Mouse (Mus musculus) limb, embryonic 10.5 days (tissue): ENCODE data around the gene Nfib. TPM values are rescaled to one million over a fixed set of nuclear protein-coding genes. Genes with fewer than 3 reads are reported as not detected.

ENCODE experiments used
- DNase-seq: peaks from one replicate; pipeline ENCODE4 v3.0.0-alpha.2; 2017; ENCODE audit warnings: low spot score
- H3K27ac ChIP-seq: fragments of 300-500 bp; sonication (generic); 2 replicates; pipeline ENCODE4 v1.5.1; 2016; ENCODE audit warnings: mild to moderate bottlenecking
- H3K27me3 ChIP-seq: fragments of 300-500 bp; sonication (generic); 2 replicates; pipeline ENCODE4 v1.6.1; 2016; ENCODE audit warnings: low read depth, mild to moderate bottlenecking; ENCODE audit not compliant: poor library complexity, severe bottlenecking
- H3K36me3 ChIP-seq: fragments of 300-500 bp; sonication (generic); 2 replicates; pipeline ENCODE4 v1.6.1; 2016; ENCODE audit warnings: mild to moderate bottlenecking, moderate library complexity
- H3K4me1 ChIP-seq: fragments of 300-500 bp; sonication (generic); 2 replicates; pipeline ENCODE4 v1.6.1; 2016
- H3K4me3 ChIP-seq: fragments of 300-500 bp; sonication (generic); 2 replicates; pipeline ENCODE4 v1.5.1; 2016; ENCODE audit warnings: mild to moderate bottlenecking, moderate library complexity
- H3K9me3 ChIP-seq: fragments of 300-500 bp; sonication (generic); replicated peaks from 2 replicates; pipeline ENCODE4 v1.6.1; 2016; ENCODE audit warnings: mild to moderate bottlenecking
- WGBS: fragments of 180-500 bp; shearing (Covaris S2); methylation state at CpG from one replicate; pipeline ENCODE4 v1.1.7; 2016; 5-methylcytosine and 5-hydroxymethylcytosine counted together
- polyA plus RNA-seq: library from polyadenylated mRNA; unstranded; fragments of >200 nt; fragmentation: Nextera tagmentation; extraction: Ambion mirVana; gene quantifications from 2 replicates; pipeline ENCODE4 v1.2.1, GENCODE M21; 2016

Nfib gene
- polyA plus RNA-seq, 1 experiment from 2014 or later, result 23.4 TPM

- Histone ChIP-seq H3K9me3 (no peaks in the 10 kb centered on the region), H3K27ac (no peak overlapping the region), H3K36me3 (no peaks in the 10 kb centered on the region), H3K27me3 (no peaks in the 10 kb centered on the region), H3K4me3 (no peak overlapping the region), H3K4me1 (peaks cover 34% of the 10 kb centered on the region)
- DNase-seq, result no peak
- WGBS, result 66% methylated on average over 7 of the region's 7 CpGs
Measured at GRCm38 (mm10) chr4:82463189-82463715, 242.3 kb downstream of the Nfib start.

GRCm38 (mm10) chr4:82461676-82462075, 243.9 kb downstream of the Nfib start:
- Histone ChIP-seq H3K9me3 (no peaks in the 10 kb centered on the region), H3K4me1 (peaks cover 28% of the 10 kb centered on the region), H3K36me3 (no peaks in the 10 kb centered on the region), H3K4me3 (no peak overlapping the region), H3K27me3 (no peaks in the 10 kb centered on the region), H3K27ac (no peak overlapping the region)
- 96% methylated on average over 2 of the region's 2 CpGs for WGBS
- no peak for DNase-seq

- Histone ChIP-seq H3K36me3 (no peaks in the 10 kb centered on the region), H3K4me1 (peaks cover 12% of the 10 kb centered on the region), H3K9me3 (no peaks in the 10 kb centered on the region), H3K27me3 (no peaks in the 10 kb centered on the region), H3K27ac (no peak overlapping the region), H3K4me3 (no peak overlapping the region)
- DNase-seq, result no peak
- WGBS, result 93% methylated on average over 10 of the region's 10 CpGs
Measured at GRCm38 (mm10) chr4:82458895-82459294, 246.7 kb downstream of the Nfib start.

GRCm38 (mm10) chr4:82456908-82457307, 248.6 kb downstream of the Nfib start:
- DNase-seq, result no peak
- Histone ChIP-seq H3K27me3 (no peaks in the 10 kb centered on the region), H3K27ac (no peak overlapping the region), H3K36me3 (no peaks in the 10 kb centered on the region), H3K9me3 (no peaks in the 10 kb centered on the region), H3K4me3 (no peak overlapping the region), H3K4me1 (peaks cover 10% of the 10 kb centered on the region; the same call in 1 of the 2 replicates)
- WGBS, result 93% methylated on average over 5 of the region's 5 CpGs

GRCm38 (mm10) chr4:82456323-82456713, 249.2 kb downstream of the Nfib start:
- H3K27me3 ChIP-seq, result no peaks in the 10 kb centered on the region
- WGBS, result 67% methylated on average over 3 of the region's 3 CpGs
- peaks cover 10% of the 10 kb centered on the region; the same call in 1 of the 2 replicates for H3K4me1 ChIP-seq

GRCm38 (mm10) chr4:82455617-82456322, 249.8 kb downstream of the Nfib start:
- Histone ChIP-seq H3K4me3 (no peak overlapping the region), H3K9me3 (no peaks in the 10 kb centered on the region), H3K27me3 (no peaks in the 10 kb centered on the region), H3K27ac (no peak overlapping the region), H3K4me1 (peaks cover 10% of the 10 kb centered on the region; the same call in 1 of the 2 replicates), H3K36me3 (no peaks in the 10 kb centered on the region)
- WGBS, result 90% methylated on average over 8 of the region's 8 CpGs
- no peak for DNase-seq

More at GRCm38 (mm10) chr4:82456323-82456713, 249.2 kb downstream of the Nfib start:
- no peak for DNase-seq
- H3K36me3 ChIP-seq, result no peaks in the 10 kb centered on the region
- H3K4me3 ChIP-seq, result no peak overlapping the region
- no peak overlapping the region for H3K27ac ChIP-seq
- no peaks in the 10 kb centered on the region for H3K9me3 ChIP-seq

- H3K36me3 ChIP-seq, result no peaks in the 10 kb centered on the region
- DNase-seq, result no peak
- peaks cover 10% of the 10 kb centered on the region; the same call in 1 of the 2 replicates for H3K4me1 ChIP-seq
- H3K9me3 ChIP-seq, result no peaks in the 10 kb centered on the region
- H3K27me3 ChIP-seq, result no peaks in the 10 kb centered on the region
- H3K27ac ChIP-seq, result no peak overlapping the region
- no peak overlapping the region for H3K4me3 ChIP-seq
- 88% methylated on average over 4 of the region's 4 CpGs for WGBS
Measured at GRCm38 (mm10) chr4:82454989-82455388, 250.6 kb downstream of the Nfib start.

- no peaks in the 10 kb centered on the region for H3K9me3 ChIP-seq
- H3K4me1 ChIP-seq, result peaks cover 14% of the 10 kb centered on the region; the same call in 1 of the 2 replicates
- H3K4me3 ChIP-seq, result no peak overlapping the region
- no peak for DNase-seq
- no peaks in the 10 kb centered on the region for H3K27me3 ChIP-seq
- H3K27ac ChIP-seq, result no peak overlapping the region
- H3K36me3 ChIP-seq, result no peaks in the 10 kb centered on the region
Measured at GRCm38 (mm10) chr4:82453341-82453740, 252.2 kb downstream of the Nfib start.

GRCm38 (mm10) chr4:82452905-82453304, 252.6 kb downstream of the Nfib start:
- Histone ChIP-seq H3K9me3 (no peaks in the 10 kb centered on the region), H3K4me3 (no peak overlapping the region), H3K27ac (no peak overlapping the region), H3K36me3 (no peaks in the 10 kb centered on the region), H3K27me3 (no peaks in the 10 kb centered on the region), H3K4me1 (peaks cover 14% of the 10 kb centered on the region; the same call in 1 of the 2 replicates)
- DNase-seq, result no peak
- WGBS, result 93% methylated on average over 4 of the region's 4 CpGs

- no peaks in the 10 kb centered on the region for H3K36me3 ChIP-seq
- no peak overlapping the region for H3K27ac ChIP-seq
- DNase-seq, result no peak
- H3K27me3 ChIP-seq, result no peaks in the 10 kb centered on the region
- H3K4me1 ChIP-seq, result peaks cover 14% of the 10 kb centered on the region; the same call in 1 of the 2 replicates
- no peak overlapping the region for H3K4me3 ChIP-seq
- WGBS, result 28% methylated on average over 8 of the region's 8 CpGs
- no peaks in the 10 kb centered on the region for H3K9me3 ChIP-seq
Measured at GRCm38 (mm10) chr4:82447061-82447671, 258.4 kb downstream of the Nfib start.

GRCm38 (mm10) chr4:82444078-82444477, 261.5 kb downstream of the Nfib start:
- no peak for DNase-seq
- Histone ChIP-seq H3K4me3 (no peak overlapping the region), H3K27ac (no peak overlapping the region), H3K27me3 (no peaks in the 10 kb centered on the region), H3K9me3 (no peaks in the 10 kb centered on the region), H3K4me1 (peaks cover 11% of the 10 kb centered on the region; the same call in 1 of the 2 replicates), H3K36me3 (no peaks in the 10 kb centered on the region)
- 92% methylated on average over 1 of the region's 1 CpGs for WGBS

- Histone ChIP-seq H3K27me3 (no peaks in the 10 kb centered on the region), H3K27ac (no peak overlapping the region), H3K4me1 (peaks cover 11% of the 10 kb centered on the region; the same call in 1 of the 2 replicates), H3K36me3 (no peaks in the 10 kb centered on the region), H3K9me3 (no peaks in the 10 kb centered on the region), H3K4me3 (no peak overlapping the region)
- no peak for DNase-seq
- WGBS, result 94% methylated on average over 5 of the region's 5 CpGs
Measured at GRCm38 (mm10) chr4:82443441-82443840, 262.1 kb downstream of the Nfib start.

- no peak for DNase-seq
- 64% methylated on average over 5 of the region's 5 CpGs for WGBS
- Histone ChIP-seq H3K27ac (no peak overlapping the region), H3K36me3 (no peaks in the 10 kb centered on the region), H3K4me1 (peaks cover 11% of the 10 kb centered on the region; the same call in 1 of the 2 replicates), H3K27me3 (no peaks in the 10 kb centered on the region), H3K4me3 (no peak overlapping the region), H3K9me3 (no peaks in the 10 kb centered on the region)
Measured at GRCm38 (mm10) chr4:82443003-82443402, 262.5 kb downstream of the Nfib start.
